Mouse (Mus musculus) hindbrain, embryonic 16.5 days (tissue): ENCODE data around the gene Six3. TPM values are rescaled to one million over a fixed set of nuclear protein-coding genes. Genes with fewer than 3 reads are reported as not detected.

Source experiments
- polyA plus RNA-seq: library from polyadenylated mRNA; unstranded; fragments of >200 nt; fragmentation: Nextera tagmentation; extraction: Ambion mirVana; gene quantifications from 2 replicates; pipeline ENCODE4 v1.2.1, GENCODE M21; 2015

Gene Six3
- polyA plus RNA-seq, 1 experiment from 2014 or later = 0.06 TPM

Other genes starting within 250 kb of the Six3 start
- 0.36 and 0.51 TPM in 2 replicates for gene Six2, start 74.7 kb downstream of the Six3 start, polyA plus RNA-seq